Mouse (Mus musculus): ENCODE measurements around the gene Nrcam. TPM values are rescaled to one million over a fixed set of nuclear protein-coding genes. Genes with fewer than 3 reads are reported as not detected.

Nrcam gene
- polyA plus RNA-seq, 1 experiment from 2014 or later, result not detected

GRCm38 (mm10) chr12:44479260-44480030, 150.8 kb downstream of the Nrcam start:
- TF ChIP-seq CTCF (IDR thresholded peaks at IDR 0.05; ENCODE audit: low read depth), result no peak
- no peak for TF ChIP-seq EP300 (IDR thresholded peaks at IDR 0.05; ENCODE audit: low read depth)
- Histone ChIP-seq H3K36me3 (replicated peaks; ENCODE audit: insufficient read depth, low read length) (no peaks in the 10 kb centered on the region), H3K27me3 (ENCODE audit: insufficient read depth, low read length) (no peaks in the 10 kb centered on the region), H3K4me3 (ENCODE audit: low read depth, low read length) (no peak overlapping the region), H3K4me2 (ENCODE audit: low read depth, low read length) (no peak overlapping the region), H3K27ac (ENCODE audit: low read depth) (no peak overlapping the region), H3K9me3 (ENCODE audit: low read length) (no peaks in the 10 kb centered on the region), H3K4me1 (ENCODE audit: insufficient read depth) (no peaks in the 10 kb centered on the region), H3K9ac (replicated peaks) (no peak overlapping the region)
- 68% methylated on average over 6 of the region's 6 CpGs for WGBS (ENCODE audit: insufficient replicate concordance)
- DNase-seq, result no peak
- ATAC-seq, result no peak

- 80% methylated on average over 2 of the region's 2 CpGs for WGBS (ENCODE audit: insufficient replicate concordance)
Observed at GRCm38 (mm10) chr12:44480031-44480419, 151.3 kb downstream of the Nrcam start.

GRCm38 (mm10) chr12:44481415-44481814, 152.7 kb downstream of the Nrcam start:
- no peak for ATAC-seq
- Histone ChIP-seq H3K27me3 (ENCODE audit: insufficient read depth, low read length) (no peaks in the 10 kb centered on the region), H3K4me2 (ENCODE audit: low read depth, low read length) (no peak overlapping the region), H3K4me3 (ENCODE audit: low read depth, low read length) (no peak overlapping the region), H3K9me3 (ENCODE audit: low read length) (no peaks in the 10 kb centered on the region), H3K27ac (ENCODE audit: low read depth) (no peak overlapping the region), H3K4me1 (ENCODE audit: insufficient read depth) (no peaks in the 10 kb centered on the region), H3K36me3 (replicated peaks; ENCODE audit: insufficient read depth, low read length) (no peaks in the 10 kb centered on the region), H3K9ac (replicated peaks) (no peak overlapping the region)
- TF ChIP-seq EP300 (IDR thresholded peaks at IDR 0.05; ENCODE audit: low read depth), result no peak
- no peak for TF ChIP-seq CTCF (IDR thresholded peaks at IDR 0.05; ENCODE audit: low read depth)
- no peak for DNase-seq
- whole genome bisulfite sequencing (ENCODE audit: insufficient replicate concordance), result 71% methylated on average over 3 of the region's 3 CpGs

More at GRCm38 (mm10) chr12:44480031-44480419, 151.3 kb downstream of the Nrcam start:
- Histone ChIP-seq H3K9me3 (ENCODE audit: low read length) (no peaks in the 10 kb centered on the region), H3K4me3 (ENCODE audit: low read depth, low read length) (no peak overlapping the region), H3K27me3 (ENCODE audit: insufficient read depth, low read length) (no peaks in the 10 kb centered on the region), H3K4me1 (ENCODE audit: insufficient read depth) (no peaks in the 10 kb centered on the region), H3K36me3 (replicated peaks; ENCODE audit: insufficient read depth, low read length) (no peaks in the 10 kb centered on the region), H3K9ac (replicated peaks) (no peak overlapping the region), H3K27ac (ENCODE audit: low read depth) (no peak overlapping the region), H3K4me2 (ENCODE audit: low read depth, low read length) (no peak overlapping the region)
- DNase-seq (no peak), ATAC-seq (no peak)
- TF ChIP-seq EP300 (IDR thresholded peaks at IDR 0.05; ENCODE audit: low read depth), result no peak
- TF ChIP-seq CTCF (IDR thresholded peaks at IDR 0.05; ENCODE audit: low read depth), result no peak

- WGBS (ENCODE audit: insufficient replicate concordance), result 74% methylated on average over 5 of the region's 5 CpGs
- TF ChIP-seq CTCF (IDR thresholded peaks at IDR 0.05; ENCODE audit: low read depth), result no peak
- no peak for TF ChIP-seq EP300 (IDR thresholded peaks at IDR 0.05; ENCODE audit: low read depth)
- no peak overlapping the region for H3K9ac ChIP-seq (replicated peaks)
- ATAC-seq (no peak), DNase-seq (no peak)
- H3K36me3 ChIP-seq (replicated peaks; ENCODE audit: insufficient read depth, low read length), result no peaks in the 10 kb centered on the region
- no peaks in the 10 kb centered on the region for H3K9me3 ChIP-seq (ENCODE audit: low read length)
- no peaks in the 10 kb centered on the region for H3K4me1 ChIP-seq (ENCODE audit: insufficient read depth)
- no peaks in the 10 kb centered on the region for H3K27me3 ChIP-seq (ENCODE audit: insufficient read depth, low read length)
- no peak overlapping the region for H3K4me2 ChIP-seq (ENCODE audit: low read depth, low read length)
- H3K27ac ChIP-seq (ENCODE audit: low read depth), result no peak overlapping the region
- no peak overlapping the region for H3K4me3 ChIP-seq (ENCODE audit: low read depth, low read length)
Observed at GRCm38 (mm10) chr12:44492759-44493479, 164.2 kb downstream of the Nrcam start.

GRCm38 (mm10) chr12:44497762-44498161, 169.1 kb downstream of the Nrcam start:
- DNase-seq, result no peak
- H3K9ac ChIP-seq (replicated peaks), result no peak overlapping the region
- no peak overlapping the region for H3K27ac ChIP-seq (ENCODE audit: low read depth)
- no peak for TF ChIP-seq CTCF (IDR thresholded peaks at IDR 0.05; ENCODE audit: low read depth)
- TF ChIP-seq EP300 (IDR thresholded peaks at IDR 0.05; ENCODE audit: low read depth), result no peak
- H3K27me3 ChIP-seq (ENCODE audit: insufficient read depth, low read length), result no peaks in the 10 kb centered on the region
- no peak for ATAC-seq
- H3K4me2 ChIP-seq (ENCODE audit: low read depth, low read length), result no peak overlapping the region
- H3K4me3 ChIP-seq (ENCODE audit: low read depth, low read length), result no peak overlapping the region
- WGBS (ENCODE audit: insufficient replicate concordance), result 60% methylated on average over 2 of the region's 2 CpGs
- no peaks in the 10 kb centered on the region for H3K9me3 ChIP-seq (ENCODE audit: low read length)
- H3K36me3 ChIP-seq (replicated peaks; ENCODE audit: insufficient read depth, low read length), result no peaks in the 10 kb centered on the region
- H3K4me1 ChIP-seq (ENCODE audit: insufficient read depth), result no peaks in the 10 kb centered on the region

- no peak overlapping the region for H3K27ac ChIP-seq (ENCODE audit: low read depth)
- H3K27me3 ChIP-seq (ENCODE audit: insufficient read depth, low read length), result no peaks in the 10 kb centered on the region
- no peak overlapping the region for H3K4me3 ChIP-seq (ENCODE audit: low read depth, low read length)
- no peak overlapping the region for H3K4me2 ChIP-seq (ENCODE audit: low read depth, low read length)
- no peaks in the 10 kb centered on the region for H3K9me3 ChIP-seq (ENCODE audit: low read length)
- no peak for TF ChIP-seq EP300 (IDR thresholded peaks at IDR 0.05; ENCODE audit: low read depth)
- TF ChIP-seq CTCF (IDR thresholded peaks at IDR 0.05; ENCODE audit: low read depth), result no peak
- no peaks in the 10 kb centered on the region for H3K4me1 ChIP-seq (ENCODE audit: insufficient read depth)
- DNase-seq (no peak), ATAC-seq (no peak)
- no peak overlapping the region for H3K9ac ChIP-seq (replicated peaks)
- WGBS (ENCODE audit: insufficient replicate concordance), result 76% methylated on average over 5 of the region's 5 CpGs
- no peaks in the 10 kb centered on the region for H3K36me3 ChIP-seq (replicated peaks; ENCODE audit: insufficient read depth, low read length)
Observed at GRCm38 (mm10) chr12:44498872-44499271, 170.2 kb downstream of the Nrcam start.
